Mouse (Mus musculus) forebrain, embryonic 15.5 days (tissue): Measurements from ENCODE around the gene Olfr642. TPM values are rescaled to one million over a fixed set of nuclear protein-coding genes. Genes with fewer than 3 reads are reported as not detected.

ENCODE experiments used
- ATAC-seq: fragments of 200-750 bp; cut with Nextera tagmentation; replicated peaks from 2 replicates; pipeline ENCODE4 v1.8.0; 2017; ENCODE audit warnings: mild to moderate bottlenecking, moderate TSS enrichment, moderate library complexity
- H3K27ac ChIP-seq: fragments of 300-500 bp; sonication (generic); replicated peaks from 2 replicates; pipeline ENCODE4 v1.5.1; 2015; ENCODE audit warnings: mild to moderate bottlenecking, inconsistent platforms
- H3K27me3 ChIP-seq: fragments of 300-500 bp; sonication (generic); 2 replicates; pipeline ENCODE4 v1.6.1; 2015; ENCODE audit warnings: inconsistent platforms
- H3K36me3 ChIP-seq: fragments of 300-500 bp; sonication (generic); 2 replicates; pipeline ENCODE4 v1.6.1; 2015; ENCODE audit warnings: mild to moderate bottlenecking, inconsistent platforms
- H3K4me1 ChIP-seq: fragments of 300-500 bp; sonication (generic); 2 replicates; pipeline ENCODE4 v1.6.1; 2015; ENCODE audit warnings: inconsistent platforms
- H3K4me2 ChIP-seq: fragments of 300-500 bp; sonication (generic); replicated peaks from 2 replicates; pipeline ENCODE4 v1.6.1; 2015; ENCODE audit warnings: mild to moderate bottlenecking, inconsistent platforms
- H3K4me3 ChIP-seq: fragments of 300-500 bp; sonication (generic); 2 replicates; pipeline ENCODE4 v1.5.1; 2015; ENCODE audit warnings: mild to moderate bottlenecking, inconsistent platforms
- H3K9ac ChIP-seq: fragments of 300-500 bp; sonication (generic); replicated peaks from 2 replicates; pipeline ENCODE4 v1.6.1; 2015; ENCODE audit warnings: mild to moderate bottlenecking, inconsistent platforms
- H3K9me3 ChIP-seq: fragments of 300-500 bp; sonication (generic); 2 replicates; pipeline ENCODE4 v1.6.1; 2016; ENCODE audit warnings: inconsistent platforms
- WGBS: fragments of 180-500 bp; shearing (Covaris S2); methylation state at CpG from one replicate; pipeline ENCODE4 v1.1.7; 2015; ENCODE audit warnings: mixed read lengths; 5-methylcytosine and 5-hydroxymethylcytosine counted together
- polyA plus RNA-seq: library from polyadenylated mRNA; unstranded; fragments of >200 nt; fragmentation: Nextera tagmentation; extraction: Ambion mirVana; gene quantifications from 2 replicates; pipeline ENCODE4 v1.2.1, GENCODE M21; 2015

Gene Olfr642
- polyA plus RNA-seq, result not detected in 2 replicates

DNA sequence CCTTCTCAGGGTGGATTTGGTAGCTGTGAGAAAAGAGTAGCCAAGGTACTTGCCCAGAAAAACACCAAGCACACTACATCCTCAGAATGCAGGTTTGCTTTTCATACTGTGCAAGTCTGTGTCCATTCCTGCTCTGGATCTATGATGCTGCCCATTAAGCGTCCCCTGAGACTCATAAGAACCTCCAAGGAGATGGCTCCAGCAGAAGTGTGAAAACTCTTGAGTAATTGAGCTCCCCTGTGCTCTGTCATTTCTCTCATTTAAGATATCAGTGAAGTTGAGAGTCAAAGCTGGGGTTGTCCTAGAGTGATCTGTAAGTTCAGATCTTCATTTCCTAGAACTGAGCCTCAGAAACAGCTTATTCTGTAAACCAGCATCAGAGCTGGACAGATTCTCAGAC lies at the start of gene Olfr642:
Gene Olfr642, minus strand, starts transcription at position 101 of the 400 bp plus-strand sequence.
- no peaks in the 10 kb centered on the region for H3K36me3 ChIP-seq
- H3K4me3 ChIP-seq, result no peak within 1 kb of the TSS
- H3K4me2 ChIP-seq, result no peak within 1 kb of the TSS
- no peak within 1 kb of the TSS for H3K27ac ChIP-seq
- no peaks in the 10 kb centered on the region for H3K4me1 ChIP-seq
- H3K9ac ChIP-seq, result no peak within 1 kb of the TSS
- 66% methylated on average over 1 of the region's 1 CpGs for WGBS
- H3K27me3 ChIP-seq, result no peaks in the 10 kb centered on the region
- no peaks in the 10 kb centered on the region for H3K9me3 ChIP-seq
- no peak for ATAC-seq

- no peak for ATAC-seq
Observed at GRCm38 (mm10) chr7:104085365-104085764, 32.9 kb upstream of the Olfr642 start, which contains the start of gene Olfr645. Gene Olfr645 (minus strand): TSS chr7:104085465.

DNA sequence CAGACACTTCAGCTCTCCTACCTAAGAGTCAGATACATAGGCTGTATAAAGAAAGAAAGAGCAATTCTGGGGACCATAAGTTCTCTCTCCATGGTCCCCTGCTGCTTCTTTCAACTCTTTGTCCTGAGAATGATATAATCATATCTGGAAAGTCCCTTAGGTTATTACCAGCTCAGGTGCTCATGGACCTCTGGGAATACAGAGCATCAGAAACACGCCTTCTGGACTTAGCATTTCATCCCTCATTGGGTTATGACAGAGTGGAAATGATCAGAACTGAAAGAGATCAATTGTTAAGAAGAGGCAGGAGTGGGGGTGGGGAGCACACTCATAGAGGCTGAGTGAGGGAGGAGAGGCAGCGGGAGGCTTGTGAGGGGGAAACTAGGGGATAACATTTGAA lies 19.3 kb upstream of the Olfr642 start, which contains the start of gene Olfr644:
Gene Olfr644, minus strand, starts transcription at position 101 of the 400 bp plus-strand sequence.
- Histone ChIP-seq H3K4me3 (no peak within 1 kb of the TSS), H3K9ac (no peak within 1 kb of the TSS), H3K27ac (no peak within 1 kb of the TSS), H3K4me1 (no peaks in the 10 kb centered on the region), H3K4me2 (no peak within 1 kb of the TSS), H3K36me3 (no peaks in the 10 kb centered on the region), H3K9me3 (0 out of 2 replicates have a peak, but pooled peaks cover 2% of the 10 kb centered on the region), H3K27me3 (no peaks in the 10 kb centered on the region)
- 73% methylated on average over 2 of the region's 2 CpGs for WGBS
- no peak for ATAC-seq

More at GRCm38 (mm10) chr7:104085365-104085764, 32.9 kb upstream of the Olfr642 start, which contains the start of gene Olfr645:
- no peaks in the 10 kb centered on the region for H3K36me3 ChIP-seq
- H3K4me3 ChIP-seq, result no peak within 1 kb of the TSS
- 81% methylated on average over 1 of the region's 1 CpGs for WGBS
- H3K4me1 ChIP-seq, result no peaks in the 10 kb centered on the region
- H3K9me3 ChIP-seq, result no peaks in the 10 kb centered on the region
- H3K4me2 ChIP-seq, result no peak within 1 kb of the TSS
- H3K27ac ChIP-seq, result no peak within 1 kb of the TSS
- no peaks in the 10 kb centered on the region for H3K27me3 ChIP-seq
- H3K9ac ChIP-seq, result no peak within 1 kb of the TSS

DNA sequence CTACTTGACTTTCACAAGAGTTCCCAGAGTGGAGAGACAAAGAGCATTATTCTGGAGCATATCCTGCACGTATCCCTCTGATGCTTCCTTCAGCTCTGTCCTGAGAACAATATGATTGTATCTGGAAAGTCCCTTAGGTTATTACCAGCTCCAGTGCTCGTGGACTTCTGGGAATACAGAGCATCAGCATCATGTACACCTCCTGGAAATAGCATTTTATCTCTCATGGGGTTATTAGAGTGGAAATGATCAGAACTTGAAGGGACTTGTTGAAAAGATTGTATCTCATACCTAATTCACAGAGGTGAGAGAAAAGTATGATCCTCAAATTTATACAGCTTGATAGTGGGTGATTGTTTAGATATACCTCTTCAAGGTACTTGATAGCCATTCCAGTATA lies 8.9 kb upstream of the Olfr642 start, which contains the start of gene 4930516K23Rik:
Gene 4930516K23Rik, minus strand, starts transcription at position 101 of the 400 bp plus-strand sequence.
- Histone ChIP-seq H3K36me3 (no peaks in the 10 kb centered on the region), H3K27ac (no peak within 1 kb of the TSS), H3K9ac (no peak within 1 kb of the TSS), H3K4me1 (no peaks in the 10 kb centered on the region), H3K4me2 (no peak within 1 kb of the TSS), H3K4me3 (no peak within 1 kb of the TSS), H3K27me3 (no peaks in the 10 kb centered on the region), H3K9me3 (no peaks in the 10 kb centered on the region)
- 49% methylated on average over 2 of the region's 2 CpGs for WGBS
- no peak for ATAC-seq

DNA sequence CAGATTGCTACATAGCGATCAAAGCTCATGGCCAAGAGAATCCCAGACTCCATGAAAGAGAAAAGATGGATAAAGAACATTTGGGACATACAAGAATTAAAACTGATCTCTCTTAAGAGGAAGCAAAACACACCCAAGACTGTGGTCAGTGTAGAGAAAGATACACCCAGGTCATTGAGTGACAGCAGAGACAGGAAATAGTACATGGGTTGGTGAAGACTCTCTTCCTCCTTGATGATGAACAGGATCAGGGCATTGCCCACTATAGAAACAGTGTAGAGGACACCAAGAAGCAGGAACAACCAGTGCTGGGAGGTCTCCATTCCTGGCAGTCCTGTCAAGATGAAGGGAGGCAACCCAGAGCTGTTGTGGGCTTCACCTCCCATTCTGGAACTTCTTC lies 6.7 kb upstream of the Olfr642 start:
- H3K9ac ChIP-seq, result no peak overlapping the region
- no peaks in the 10 kb centered on the region for H3K36me3 ChIP-seq
- H3K4me1 ChIP-seq, result no peaks in the 10 kb centered on the region
- no peaks in the 10 kb centered on the region for H3K9me3 ChIP-seq
- H3K4me2 ChIP-seq, result no peak overlapping the region
- no peaks in the 10 kb centered on the region for H3K27me3 ChIP-seq
- H3K27ac ChIP-seq, result no peak overlapping the region
- no peak overlapping the region for H3K4me3 ChIP-seq
- ATAC-seq, result no peak
- WGBS, result 89% methylated on average over 1 of the region's 1 CpGs

- WGBS, result 92% methylated on average over 4 of the region's 4 CpGs
- Histone ChIP-seq H3K27ac (no peak overlapping the region), H3K9me3 (no peaks in the 10 kb centered on the region)
Observed at GRCm38 (mm10) chr7:104050745-104051144, 1.7 kb downstream of the Olfr642 start.

GRCm38 (mm10) chr7:104035145-104035544 lies 17.3 kb downstream of the Olfr642 start, which contains the start of gene Olfr641:
Gene Olfr641 (plus strand): TSS chr7:104035445.
- Histone ChIP-seq H3K4me1 (no peaks in the 10 kb centered on the region), H3K27ac (no peak within 1 kb of the TSS), H3K27me3 (no peaks in the 10 kb centered on the region), H3K4me3 (no peak within 1 kb of the TSS), H3K9ac (no peak within 1 kb of the TSS), H3K9me3 (no peaks in the 10 kb centered on the region), H3K4me2 (no peak within 1 kb of the TSS), H3K36me3 (no peaks in the 10 kb centered on the region)
- 83% methylated on average over 1 of the region's 1 CpGs for WGBS
- no peak for ATAC-seq

More at GRCm38 (mm10) chr7:104050745-104051144, 1.7 kb downstream of the Olfr642 start:
- H3K4me3 ChIP-seq, result no peak overlapping the region
- no peak overlapping the region for H3K9ac ChIP-seq
- H3K27me3 ChIP-seq, result no peaks in the 10 kb centered on the region
- ATAC-seq, result no peak
- no peaks in the 10 kb centered on the region for H3K36me3 ChIP-seq
- H3K4me2 ChIP-seq, result no peak overlapping the region
- H3K4me1 ChIP-seq, result no peaks in the 10 kb centered on the region

GRCm38 (mm10) chr7:104026978-104027377 lies 25.5 kb downstream of the Olfr642 start:
- H3K36me3 ChIP-seq, result no peaks in the 10 kb centered on the region
- no peaks in the 10 kb centered on the region for H3K4me1 ChIP-seq
- H3K9ac ChIP-seq, result no peak overlapping the region
- H3K27ac ChIP-seq, result no peak overlapping the region
- H3K4me2 ChIP-seq, result no peak overlapping the region
- no peaks in the 10 kb centered on the region for H3K27me3 ChIP-seq
- no peaks in the 10 kb centered on the region for H3K9me3 ChIP-seq
- WGBS, result 83% methylated on average over 3 of the region's 3 CpGs
- ATAC-seq, result no peak
- no peak overlapping the region for H3K4me3 ChIP-seq

- Histone ChIP-seq H3K4me1 (no peaks in the 10 kb centered on the region), H3K27me3 (no peaks in the 10 kb centered on the region)
- 85% methylated on average over 6 of the region's 6 CpGs for WGBS
Observed at GRCm38 (mm10) chr7:104025473-104025872, 27.0 kb downstream of the Olfr642 start, which contains the start of gene Olfr640. Gene Olfr640 (minus strand): TSS chr7:104025573.

GRCm38 (mm10) chr7:104021651-104022050 lies 30.8 kb downstream of the Olfr642 start:
- Histone ChIP-seq H3K4me3 (no peak overlapping the region), H3K36me3 (no peaks in the 10 kb centered on the region), H3K4me1 (no peaks in the 10 kb centered on the region), H3K9ac (no peak overlapping the region), H3K27me3 (no peaks in the 10 kb centered on the region), H3K27ac (no peak overlapping the region), H3K9me3 (no peaks in the 10 kb centered on the region), H3K4me2 (no peak overlapping the region)
- 96% methylated on average over 6 of the region's 6 CpGs for WGBS
- no peak for ATAC-seq

More at GRCm38 (mm10) chr7:104025473-104025872, 27.0 kb downstream of the Olfr642 start, which contains the start of gene Olfr640:
- H3K4me2 ChIP-seq, result no peak within 1 kb of the TSS
- H3K9me3 ChIP-seq, result no peaks in the 10 kb centered on the region
- no peak within 1 kb of the TSS for H3K27ac ChIP-seq
- no peak for ATAC-seq
- no peaks in the 10 kb centered on the region for H3K36me3 ChIP-seq
- H3K4me3 ChIP-seq, result no peak within 1 kb of the TSS
- H3K9ac ChIP-seq, result no peak within 1 kb of the TSS

DNA sequence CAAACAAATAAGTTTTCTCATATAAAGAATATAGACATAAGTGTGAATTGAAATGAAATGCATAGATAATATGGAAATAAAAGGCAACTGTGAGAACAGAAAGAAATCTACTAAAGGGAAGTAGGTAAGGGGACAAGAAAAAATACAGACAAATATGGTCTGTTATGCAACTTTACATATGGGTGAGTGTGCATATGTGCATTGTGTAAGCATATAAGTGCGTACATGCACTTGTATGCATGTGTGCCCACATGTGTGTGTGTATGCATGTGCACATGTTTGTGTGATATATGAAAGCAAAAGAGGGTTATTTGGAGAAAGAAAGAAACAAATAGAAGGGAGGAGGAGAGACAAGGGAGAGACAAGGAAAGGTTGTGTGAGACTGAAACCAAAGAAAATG lies 33.5 kb downstream of the Olfr642 start:
- no peak for ATAC-seq
- no peak overlapping the region for H3K27ac ChIP-seq
- WGBS, result 94% methylated on average over 1 of the region's 1 CpGs

DNA sequence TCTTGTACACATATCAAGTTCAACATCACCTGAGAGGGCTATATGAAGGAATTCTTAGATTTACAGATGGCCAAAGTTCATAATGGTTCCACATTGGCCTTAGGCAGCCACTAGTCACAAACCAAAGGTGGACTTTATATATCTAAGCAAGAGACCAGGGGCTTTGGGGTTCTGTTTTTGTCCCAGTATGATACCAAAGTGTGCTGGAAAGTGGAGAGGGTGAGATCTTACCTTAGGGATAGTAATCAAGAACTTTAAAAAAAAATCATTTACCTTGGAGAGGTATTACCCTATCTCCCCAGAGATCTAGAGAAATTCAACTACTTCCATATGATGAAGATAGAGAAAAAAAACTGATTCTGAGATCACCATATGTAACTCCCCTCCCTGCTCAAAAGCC lies 35.3 kb downstream of the Olfr642 start, which contains the start of gene Olfr639:
Gene Olfr639, minus strand, starts transcription at position 101 of the 400 bp plus-strand sequence.
- no peak for ATAC-seq
- H3K27ac ChIP-seq, result no peak within 1 kb of the TSS
- H3K4me3 ChIP-seq, result no peak within 1 kb of the TSS
- no peak within 1 kb of the TSS for H3K9ac ChIP-seq
- no peaks in the 10 kb centered on the region for H3K4me1 ChIP-seq
- no peaks in the 10 kb centered on the region for H3K27me3 ChIP-seq
- H3K4me2 ChIP-seq, result no peak within 1 kb of the TSS
- no peaks in the 10 kb centered on the region for H3K36me3 ChIP-seq
- H3K9me3 ChIP-seq, result no peaks in the 10 kb centered on the region

More for the DNA sequence above, 33.5 kb downstream of the Olfr642 start:
- Histone ChIP-seq H3K9ac (no peak overlapping the region), H3K36me3 (no peaks in the 10 kb centered on the region), H3K9me3 (no peaks in the 10 kb centered on the region), H3K4me3 (no peak overlapping the region), H3K27me3 (no peaks in the 10 kb centered on the region), H3K4me2 (no peak overlapping the region), H3K4me1 (no peaks in the 10 kb centered on the region)

GRCm38 (mm10) chr7:103999124-103999523 lies 53.3 kb downstream of the Olfr642 start:
- no peaks in the 10 kb centered on the region for H3K4me1 ChIP-seq
- no peaks in the 10 kb centered on the region for H3K36me3 ChIP-seq
- no peak overlapping the region for H3K9ac ChIP-seq
- no peak for ATAC-seq
- H3K27me3 ChIP-seq, result no peaks in the 10 kb centered on the region
- no peak overlapping the region for H3K4me3 ChIP-seq
- H3K27ac ChIP-seq, result no peak overlapping the region
- no peak overlapping the region for H3K4me2 ChIP-seq
- H3K9me3 ChIP-seq, result no peaks in the 10 kb centered on the region
